Mouse (Mus musculus) liver, adult 2 months (tissue): ENCODE data around the gene Leng1. TPM values are rescaled to one million over a fixed set of nuclear protein-coding genes. Genes with fewer than 3 reads are reported as not detected.

Experiments used
- DNase-seq: peaks from one replicate; pipeline ENCODE4 v3.0.0-alpha.2; 2011; ENCODE audit warnings: low read depth, low spot score; ENCODE audit errors: extremely low read depth
- H3K27ac ChIP-seq: fragments of 200-500 bp; replicated peaks from 2 replicates; pipeline ENCODE4 v1.5.1; 2012; ENCODE audit warnings: low read depth, mild to moderate bottlenecking, control low read depth, inconsistent platforms, low read length; ENCODE audit not compliant: insufficient read depth
- H3K27me3 ChIP-seq: fragments of 200-500 bp; 2 replicates; pipeline ENCODE4 v1.6.1; 2012; ENCODE audit warnings: mild to moderate bottlenecking, moderate library complexity, low read length, inconsistent platforms; ENCODE audit not compliant: control insufficient read depth, insufficient read depth
- H3K36me3 ChIP-seq: fragments of 200-500 bp; 2 replicates; pipeline ENCODE4 v1.6.1; 2012; ENCODE audit warnings: low read length, inconsistent platforms; ENCODE audit not compliant: control insufficient read depth, insufficient read depth
- H3K4me1 ChIP-seq: fragments of 200-500 bp; 2 replicates; pipeline ENCODE4 v1.6.1; 2011; ENCODE audit warnings: low read length; ENCODE audit not compliant: control insufficient read depth, insufficient read depth
- H3K4me3 ChIP-seq: fragments of 200-500 bp; 2 replicates; pipeline ENCODE4 v1.5.1; 2011; ENCODE audit warnings: low read depth, mild to moderate bottlenecking, control low read depth, low read length, moderate library complexity; ENCODE audit not compliant: insufficient read depth
- H3K79me2 ChIP-seq: fragments of 200-500 bp; 2 replicates; pipeline ENCODE4 v1.6.1; 2012; ENCODE audit warnings: inconsistent platforms, mild to moderate bottlenecking, low read length, moderate library complexity; ENCODE audit not compliant: control insufficient read depth, insufficient read depth
- H3K9ac ChIP-seq: fragments of 200-500 bp; 2 replicates; pipeline ENCODE4 v1.6.1; 2012; ENCODE audit warnings: low read depth, mild to moderate bottlenecking, control low read depth, inconsistent platforms, low read length
- CTCF ChIP-seq: fragments of 200-500 bp; IDR thresholded peaks from 2 replicates; pipeline ENCODE4 v1.5.1; 2011; ENCODE audit warnings: low read depth, low read length, control low read depth
- POLR2A ChIP-seq: fragments of 200-500 bp; IDR thresholded peaks from 2 replicates; pipeline ENCODE4 v1.6.1; 2011; ENCODE audit warnings: low read length, control low read depth; ENCODE audit not compliant: insufficient read depth; ENCODE audit errors: extremely low read depth
- WGBS: fragments of 180-500 bp; shearing (Covaris S2); methylation state at CpG from one replicate; pipeline ENCODE4 v1.1.7; 2018; 5-methylcytosine and 5-hydroxymethylcytosine counted together
- polyA plus RNA-seq: library from polyadenylated mRNA; depleted of rRNA; stranded (reverse); fragments of >200 nt; gene quantifications from 2 replicates; pipeline ENCODE4 v1.2.3, GENCODE M21; 2012
- total RNA-seq: library from RNA; depleted of rRNA; stranded (reverse); fragments of >200 nt; gene quantifications from 2 replicates; pipeline ENCODE4 v1.2.3, GENCODE M21; 2014

Gene Leng1
- total and polyA plus RNA-seq, 2 experiments = 3.6 to 5.3 TPM

- no peak for DNase-seq
- 96% methylated on average over 8 of the region's 8 CpGs for WGBS
- Histone ChIP-seq H3K27me3 (no peaks in the 10 kb centered on the region), H3K36me3 (peaks cover 17% of the 10 kb centered on the region), H3K4me3 (no peak overlapping the region), H3K4me1 (no peaks in the 10 kb centered on the region), H3K9ac (no peak overlapping the region), H3K79me2 (no peaks in the 10 kb centered on the region), H3K27ac (no peak overlapping the region)
- TF ChIP-seq CTCF (no peak), POLR2A (no peak)
These were observed 19.1 kb upstream of the Leng1 start for GRCm38 (mm10) chr7:3684698-3685097.

- Histone ChIP-seq H3K9ac (no peak overlapping the region), H3K79me2 (no peaks in the 10 kb centered on the region), H3K36me3 (peaks cover 17% of the 10 kb centered on the region), H3K27me3 (no peaks in the 10 kb centered on the region), H3K27ac (no peak overlapping the region), H3K4me1 (no peaks in the 10 kb centered on the region), H3K4me3 (no peak overlapping the region)
- TF ChIP-seq CTCF (no peak), POLR2A (no peak)
- WGBS = 95% methylated on average over 10 of the region's 10 CpGs
- no peak for DNase-seq
These were observed 18.4 kb upstream of the Leng1 start for GRCm38 (mm10) chr7:3683908-3684550.

GRCm38 (mm10) chr7:3677342-3677741, 11.7 kb upstream of the Leng1 start, which contains the start of gene Tmc4:
Gene Tmc4 (minus strand): TSS chr7:3677553.
- Histone ChIP-seq H3K36me3 (peaks cover 3% of the 10 kb centered on the region), H3K4me1 (no peaks in the 10 kb centered on the region), H3K27ac (no peak within 1 kb of the TSS), H3K9ac (no peak within 1 kb of the TSS), H3K79me2 (no peaks in the 10 kb centered on the region), H3K4me3 (no peak within 1 kb of the TSS), H3K27me3 (no peaks in the 10 kb centered on the region)
- 62% methylated on average over 9 of the region's 9 CpGs for WGBS
- no peak for DNase-seq
- TF ChIP-seq POLR2A = no peak
- TF ChIP-seq CTCF = no peak

- DNase-seq = no peak
- Histone ChIP-seq H3K4me3 (no peak overlapping the region), H3K27ac (no peak overlapping the region), H3K9ac (no peak overlapping the region), H3K36me3 (no peaks in the 10 kb centered on the region), H3K27me3 (no peaks in the 10 kb centered on the region), H3K4me1 (no peaks in the 10 kb centered on the region), H3K79me2 (no peaks in the 10 kb centered on the region)
- WGBS = 91% methylated on average over 12 of the region's 12 CpGs
- no peak for TF ChIP-seq CTCF
- no peak for TF ChIP-seq POLR2A
These were observed 10.7 kb upstream of the Leng1 start for GRCm38 (mm10) chr7:3676371-3676770.

GRCm38 (mm10) chr7:3675228-3675548, 9.5 kb upstream of the Leng1 start:
- no peak overlapping the region for H3K4me3 ChIP-seq
- H3K79me2 ChIP-seq = no peaks in the 10 kb centered on the region
- H3K9ac ChIP-seq = no peak overlapping the region
- H3K4me1 ChIP-seq = no peaks in the 10 kb centered on the region
- no peaks in the 10 kb centered on the region for H3K36me3 ChIP-seq
- no peaks in the 10 kb centered on the region for H3K27me3 ChIP-seq
- H3K27ac ChIP-seq = no peak overlapping the region
- WGBS = 97% methylated on average over 3 of the region's 3 CpGs
- DNase-seq = no peak
- TF ChIP-seq CTCF = no peak
- TF ChIP-seq POLR2A = no peak

- Histone ChIP-seq H3K27ac (no peak overlapping the region), H3K4me3 (no peak overlapping the region), H3K27me3 (no peaks in the 10 kb centered on the region), H3K4me1 (no peaks in the 10 kb centered on the region), H3K36me3 (no peaks in the 10 kb centered on the region), H3K9ac (no peak overlapping the region), H3K79me2 (no peaks in the 10 kb centered on the region)
- TF ChIP-seq POLR2A (no peak), CTCF (peak; percentile 98)
- DNase-seq = peak; percentile 42
- WGBS = 70% methylated on average over 10 of the region's 10 CpGs
These were observed 9.0 kb upstream of the Leng1 start for GRCm38 (mm10) chr7:3674507-3675227.
